Mouse (Mus musculus) lung, embryonic 15.5 days (tissue): ENCODE measurements around the gene Mylk3. TPM values are rescaled to one million over a fixed set of nuclear protein-coding genes. Genes with fewer than 3 reads are reported as not detected.

Experiments
- ATAC-seq: fragments of 200-750 bp; cut with Nextera tagmentation; 2 replicates; pipeline ENCODE4 v1.8.0; 2017; ENCODE audit warnings: moderate number of reproducible peaks, borderline replicate concordance; ENCODE audit not compliant: low FRiP score, low TSS enrichment; ENCODE audit errors: extremely low read depth
- H3K27ac ChIP-seq: fragments of 300-500 bp; sonication (generic); 2 replicates; pipeline ENCODE4 v1.5.1; 2015; ENCODE audit warnings: moderate library complexity, mild to moderate bottlenecking, inconsistent platforms
- H3K27me3 ChIP-seq: fragments of 300-500 bp; sonication (generic); 2 replicates; pipeline ENCODE4 v1.6.1; 2015; ENCODE audit warnings: inconsistent platforms
- H3K36me3 ChIP-seq: fragments of 300-500 bp; sonication (generic); 2 replicates; pipeline ENCODE4 v1.6.1; 2015; ENCODE audit warnings: inconsistent platforms
- H3K4me1 ChIP-seq: fragments of 300-500 bp; sonication (generic); 2 replicates; pipeline ENCODE4 v1.6.1; 2015; ENCODE audit warnings: inconsistent platforms
- H3K4me2 ChIP-seq: fragments of 300-500 bp; sonication (generic); 2 replicates; pipeline ENCODE4 v1.6.1; 2015; ENCODE audit warnings: inconsistent platforms, mild to moderate bottlenecking, moderate library complexity
- H3K4me3 ChIP-seq: fragments of 300-500 bp; sonication (generic); 2 replicates; pipeline ENCODE4 v1.5.1; 2015; ENCODE audit warnings: mild to moderate bottlenecking, inconsistent platforms
- H3K9ac ChIP-seq: fragments of 300-500 bp; sonication (generic); 2 replicates; pipeline ENCODE4 v1.6.1; 2015; ENCODE audit warnings: inconsistent platforms
- H3K9me3 ChIP-seq: fragments of 300-500 bp; sonication (generic); 2 replicates; pipeline ENCODE4 v1.6.1; 2016; ENCODE audit warnings: inconsistent platforms
- WGBS: fragments of 180-500 bp; shearing (Covaris S2); methylation state at CpG from one replicate; pipeline ENCODE4 v1.1.7; 2015; 5-methylcytosine and 5-hydroxymethylcytosine counted together
- polyA plus RNA-seq: library from polyadenylated mRNA; unstranded; fragments of >200 nt; fragmentation: Nextera tagmentation; extraction: Ambion mirVana; gene quantifications from 2 replicates; pipeline ENCODE4 v1.2.1, GENCODE M21; 2015

Gene Mylk3
- polyA plus RNA-seq, 1 experiment from 2014 or later = 7.3 TPM

- Histone ChIP-seq H3K27ac (peak overlapping the region; percentile 92), H3K4me2 (peak overlapping the region; percentile 0; the same call in 1 of the 2 replicates), H3K27me3 (no peaks in the 10 kb centered on the region), H3K4me1 (peaks cover 24% of the 10 kb centered on the region), H3K9me3 (no peaks in the 10 kb centered on the region), H3K36me3 (no peaks in the 10 kb centered on the region), H3K4me3 (no peak overlapping the region), H3K9ac (no peak overlapping the region)
- no peak for ATAC-seq
- WGBS = 59% methylated on average over 10 of the region's 10 CpGs
Measured at GRCm38 (mm10) chr8:85380123-85380823, 5.9 kb downstream of the Mylk3 start.

- ATAC-seq = peak; percentile 84
- 12% methylated on average over 2 of the region's 2 CpGs for WGBS
- peaks cover 26% of the 10 kb centered on the region for H3K4me1 ChIP-seq
Measured at GRCm38 (mm10) chr8:85379142-85379781, 6.9 kb downstream of the Mylk3 start.

GRCm38 (mm10) chr8:85376516-85376915, 9.6 kb downstream of the Mylk3 start:
- ATAC-seq = no peak
- Histone ChIP-seq H3K4me3 (no peak overlapping the region), H3K9me3 (no peaks in the 10 kb centered on the region), H3K4me2 (no peak overlapping the region), H3K27me3 (no peaks in the 10 kb centered on the region), H3K36me3 (no peaks in the 10 kb centered on the region), H3K9ac (no peak overlapping the region), H3K4me1 (peaks cover 36% of the 10 kb centered on the region), H3K27ac (no peak overlapping the region)
- WGBS = 33% methylated on average over 3 of the region's 3 CpGs

More at GRCm38 (mm10) chr8:85379142-85379781, 6.9 kb downstream of the Mylk3 start:
- H3K9ac ChIP-seq = no peak overlapping the region
- H3K4me3 ChIP-seq = no peak overlapping the region
- H3K36me3 ChIP-seq = no peaks in the 10 kb centered on the region
- H3K27me3 ChIP-seq = no peaks in the 10 kb centered on the region
- H3K4me2 ChIP-seq = peak overlapping the region; percentile 0; the same call in 1 of the 2 replicates
- H3K9me3 ChIP-seq = no peaks in the 10 kb centered on the region
- peak overlapping the region; percentile 92 for H3K27ac ChIP-seq

- H3K4me2 ChIP-seq = no peak overlapping the region
Measured at GRCm38 (mm10) chr8:85374286-85374685, 11.9 kb downstream of the Mylk3 start.

GRCm38 (mm10) chr8:85373435-85374039, 12.6 kb downstream of the Mylk3 start:
- WGBS = 34% methylated on average over 5 of the region's 5 CpGs
- H3K4me2 ChIP-seq = no peak overlapping the region
- H3K36me3 ChIP-seq = no peaks in the 10 kb centered on the region
- no peak overlapping the region for H3K27ac ChIP-seq
- H3K9ac ChIP-seq = no peak overlapping the region
- H3K27me3 ChIP-seq = no peaks in the 10 kb centered on the region
- no peaks in the 10 kb centered on the region for H3K9me3 ChIP-seq
- no peak overlapping the region for H3K4me3 ChIP-seq
- no peak for ATAC-seq
- peaks cover 12% of the 10 kb centered on the region for H3K4me1 ChIP-seq

More at GRCm38 (mm10) chr8:85374286-85374685, 11.9 kb downstream of the Mylk3 start:
- WGBS = 25% methylated on average over 4 of the region's 4 CpGs
- H3K27ac ChIP-seq = no peak overlapping the region
- H3K27me3 ChIP-seq = no peaks in the 10 kb centered on the region
- peaks cover 16% of the 10 kb centered on the region for H3K4me1 ChIP-seq
- ATAC-seq = 0 out of 2 replicates have a peak, but pooled peaks have one; percentile 11
- H3K9ac ChIP-seq = no peak overlapping the region
- no peaks in the 10 kb centered on the region for H3K9me3 ChIP-seq
- no peaks in the 10 kb centered on the region for H3K36me3 ChIP-seq
- H3K4me3 ChIP-seq = no peak overlapping the region

GRCm38 (mm10) chr8:85372465-85372839, 13.7 kb downstream of the Mylk3 start:
- no peaks in the 10 kb centered on the region for H3K27me3 ChIP-seq
- peaks cover 12% of the 10 kb centered on the region for H3K4me1 ChIP-seq
- no peak for ATAC-seq
- H3K27ac ChIP-seq = no peak overlapping the region
- H3K4me3 ChIP-seq = no peak overlapping the region
- H3K9ac ChIP-seq = no peak overlapping the region
- WGBS = 100% methylated on average over 1 of the region's 1 CpGs
- no peak overlapping the region for H3K4me2 ChIP-seq
- no peaks in the 10 kb centered on the region for H3K9me3 ChIP-seq
- H3K36me3 ChIP-seq = no peaks in the 10 kb centered on the region

GRCm38 (mm10) chr8:85371736-85372464, 14.2 kb downstream of the Mylk3 start:
- no peak for ATAC-seq
- Histone ChIP-seq H3K9me3 (no peaks in the 10 kb centered on the region), H3K9ac (no peak overlapping the region), H3K27ac (no peak overlapping the region), H3K27me3 (no peaks in the 10 kb centered on the region), H3K4me2 (no peak overlapping the region), H3K4me3 (no peak overlapping the region), H3K4me1 (peaks cover 12% of the 10 kb centered on the region), H3K36me3 (no peaks in the 10 kb centered on the region)
- 72% methylated on average over 5 of the region's 5 CpGs for WGBS

GRCm38 (mm10) chr8:85365176-85365575, 21.0 kb downstream of the Mylk3 start:
- 39% methylated on average over 6 of the region's 6 CpGs for WGBS
- Histone ChIP-seq H3K4me3 (no peak overlapping the region), H3K9ac (no peak overlapping the region), H3K27me3 (no peaks in the 10 kb centered on the region), H3K4me1 (peaks cover 5% of the 10 kb centered on the region; the same call in 1 of the 2 replicates), H3K9me3 (no peaks in the 10 kb centered on the region), H3K36me3 (no peaks in the 10 kb centered on the region), H3K27ac (no peak overlapping the region), H3K4me2 (no peak overlapping the region)
- peak; percentile 31; the same call in 1 of the 2 replicates for ATAC-seq

- Histone ChIP-seq H3K36me3 (no peaks in the 10 kb centered on the region), H3K4me2 (no peak overlapping the region), H3K4me1 (peaks cover 5% of the 10 kb centered on the region; the same call in 1 of the 2 replicates), H3K27ac (no peak overlapping the region), H3K4me3 (no peak overlapping the region), H3K9ac (no peak overlapping the region), H3K27me3 (no peaks in the 10 kb centered on the region), H3K9me3 (no peaks in the 10 kb centered on the region)
- 78% methylated on average over 11 of the region's 11 CpGs for WGBS
- ATAC-seq = no peak
Measured at GRCm38 (mm10) chr8:85364628-85365027, 21.5 kb downstream of the Mylk3 start.

- Histone ChIP-seq H3K4me2 (no peak overlapping the region), H3K4me3 (no peak overlapping the region), H3K27ac (no peak overlapping the region), H3K36me3 (no peaks in the 10 kb centered on the region), H3K4me1 (peaks cover 5% of the 10 kb centered on the region; the same call in 1 of the 2 replicates), H3K9ac (no peak overlapping the region), H3K27me3 (no peaks in the 10 kb centered on the region), H3K9me3 (no peaks in the 10 kb centered on the region)
- ATAC-seq = no peak
- WGBS = 70% methylated on average over 6 of the region's 6 CpGs
Measured at GRCm38 (mm10) chr8:85363406-85363805, 22.7 kb downstream of the Mylk3 start.

- no peaks in the 10 kb centered on the region for H3K36me3 ChIP-seq
- no peak overlapping the region for H3K27ac ChIP-seq
- H3K4me3 ChIP-seq = no peak overlapping the region
- 71% methylated on average over 4 of the region's 4 CpGs for WGBS
- ATAC-seq = no peak
- no peak overlapping the region for H3K4me2 ChIP-seq
- no peaks in the 10 kb centered on the region for H3K9me3 ChIP-seq
- H3K4me1 ChIP-seq = peaks cover 5% of the 10 kb centered on the region; the same call in 1 of the 2 replicates
- no peaks in the 10 kb centered on the region for H3K27me3 ChIP-seq
- no peak overlapping the region for H3K9ac ChIP-seq
Measured at GRCm38 (mm10) chr8:85362211-85362610, 23.9 kb downstream of the Mylk3 start.
